Mouse (Mus musculus) testis, adult 2 months (tissue): ENCODE results near the gene Usp37.

Experiments used
- CTCF ChIP-seq: fragments of 200-500 bp; IDR thresholded peaks from 2 replicates; pipeline ENCODE4 v1.5.1; 2012; ENCODE audit warnings: low read depth, mild to moderate bottlenecking, inconsistent platforms, low read length, moderate library complexity; ENCODE audit not compliant: control insufficient read depth, insufficient read depth, insufficient replicate concordance
- POLR2A ChIP-seq: fragments of 200-500 bp; IDR thresholded peaks from 2 replicates; pipeline ENCODE4 v1.6.1; 2012; ENCODE audit warnings: low read depth, mild to moderate bottlenecking, inconsistent platforms, low read length, moderate library complexity; ENCODE audit not compliant: control insufficient read depth

GRCm38 (mm10) chr1:74544184-74544583, at the start of gene Usp37:
- no peak for TF ChIP-seq CTCF
- TF ChIP-seq POLR2A: no peak
